Mouse (Mus musculus): ENCODE measurements around the gene Pigk.

GRCm38 (mm10) chr3:152941671-152942070, 227.8 kb downstream of the Pigk start:
- TF ChIP-seq POLR2A (IDR thresholded peaks at IDR 0.05; ENCODE audit: insufficient read depth, low read depth, low read length): no peak
- no peak for TF ChIP-seq EP300 (IDR thresholded peaks at IDR 0.05; ENCODE audit: insufficient read depth, low read depth, low read length)

Measured in heart, adult 2 months (tissue).